Mouse (Mus musculus) cerebral cortex, adult 2 months (tissue): ENCODE data around the gene Slc16a1.

Source experiments
- WGBS: fragments of 180-500 bp; shearing (Covaris S2); methylation state at CpG from one replicate; pipeline ENCODE4 v1.1.7; 2018; 5-methylcytosine and 5-hydroxymethylcytosine counted together

The Slc16a1 gene

GRCm38 (mm10) chr3:104638403-104638779 is at the start of gene Slc16a1:
Slc16a1 (plus strand) TSS chr3:104638668.
- under 1% methylated on average over 49 of the region's 50 CpGs for WGBS

GRCm38 (mm10) chr3:104596451-104597134 is 41.9 kb upstream of the Slc16a1 start:
- WGBS, result 22% methylated on average over 6 of the region's 6 CpGs

- WGBS, result 10% methylated on average over 10 of the region's 10 CpGs
These were observed 41.2 kb upstream of the Slc16a1 start for GRCm38 (mm10) chr3:104597135-104597764.

DNA sequence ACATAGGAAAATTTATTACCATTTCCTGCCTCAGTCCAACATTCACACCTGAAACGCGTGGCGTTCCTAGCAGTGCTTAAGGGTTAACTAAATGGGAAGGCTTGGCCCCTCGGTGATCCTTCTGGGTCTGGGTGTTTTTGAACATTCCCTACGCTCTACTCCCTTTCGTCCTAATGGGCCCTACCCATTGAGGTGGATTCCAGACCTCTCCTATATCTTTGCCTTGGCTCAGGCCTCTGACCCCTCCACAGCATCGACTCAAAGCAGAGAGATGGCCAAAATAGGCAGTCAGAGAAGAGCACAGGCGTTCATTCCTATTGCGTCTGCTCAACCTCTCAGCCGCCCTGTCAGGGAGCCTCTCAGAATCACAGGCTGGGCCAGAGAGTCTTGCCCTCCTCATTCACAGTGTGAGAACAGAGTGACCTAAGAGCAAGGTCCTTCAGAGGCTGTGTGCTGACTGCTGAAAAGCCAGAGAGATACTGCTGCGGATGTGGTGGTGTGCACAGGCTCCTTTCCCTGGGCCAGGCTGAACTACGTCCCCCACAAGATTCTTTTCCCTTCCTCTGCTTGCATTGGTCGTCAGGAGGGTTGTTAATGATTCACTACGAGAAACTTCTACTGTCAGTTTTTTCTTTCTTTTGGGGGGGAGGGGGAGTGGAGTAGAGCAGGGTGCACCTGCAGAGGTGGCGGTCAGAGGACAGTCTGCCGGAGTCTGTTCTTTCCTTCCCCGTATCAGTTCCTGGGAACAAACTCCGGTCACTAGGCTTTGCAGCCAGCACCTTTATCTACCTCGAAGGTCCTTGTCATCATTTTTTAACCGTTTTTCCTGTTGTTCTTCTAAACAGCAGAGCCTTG is 38.9 kb upstream of the Slc16a1 start:
- WGBS, result 91% methylated on average over 20 of the region's 20 CpGs

GRCm38 (mm10) chr3:104600691-104601090 is 37.8 kb upstream of the Slc16a1 start:
- WGBS, result 49% methylated on average over 3 of the region's 3 CpGs

- WGBS, result 68% methylated on average over 4 of the region's 4 CpGs
These were observed 36.8 kb upstream of the Slc16a1 start for GRCm38 (mm10) chr3:104601680-104602079.

DNA sequence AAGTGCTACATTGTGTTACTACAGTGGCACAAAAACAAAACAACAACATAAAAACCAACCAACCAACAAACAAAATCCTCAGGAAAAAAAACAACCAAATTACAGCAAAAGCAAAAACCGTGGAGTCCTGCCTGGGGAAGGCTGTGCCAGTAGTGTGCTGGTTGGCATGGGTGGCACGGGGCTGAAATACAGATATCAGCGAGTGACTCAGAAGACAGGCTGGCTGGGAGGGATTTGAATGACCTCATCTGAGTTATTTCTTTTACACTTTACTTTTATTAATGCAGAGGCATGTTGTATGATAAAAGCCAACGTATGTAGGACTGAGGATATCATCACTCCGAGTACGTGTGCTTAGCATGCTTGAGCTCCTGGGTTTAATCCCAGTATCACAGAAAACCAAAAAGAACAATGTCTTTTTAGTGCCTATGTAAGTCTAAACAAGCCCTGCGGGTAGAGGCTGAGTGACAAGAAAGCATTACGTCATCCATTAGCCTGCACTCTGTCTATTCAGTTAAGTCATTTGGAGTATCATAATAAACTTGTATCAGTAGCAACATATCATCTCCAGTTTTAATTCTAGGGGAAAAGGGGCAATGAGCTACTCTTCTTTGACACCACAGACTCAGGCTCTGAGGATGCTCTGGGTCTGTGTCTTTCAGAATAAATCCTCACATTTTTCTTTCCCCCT is 28.6 kb upstream of the Slc16a1 start:
- 56% methylated on average over 8 of the region's 8 CpGs for WGBS

DNA sequence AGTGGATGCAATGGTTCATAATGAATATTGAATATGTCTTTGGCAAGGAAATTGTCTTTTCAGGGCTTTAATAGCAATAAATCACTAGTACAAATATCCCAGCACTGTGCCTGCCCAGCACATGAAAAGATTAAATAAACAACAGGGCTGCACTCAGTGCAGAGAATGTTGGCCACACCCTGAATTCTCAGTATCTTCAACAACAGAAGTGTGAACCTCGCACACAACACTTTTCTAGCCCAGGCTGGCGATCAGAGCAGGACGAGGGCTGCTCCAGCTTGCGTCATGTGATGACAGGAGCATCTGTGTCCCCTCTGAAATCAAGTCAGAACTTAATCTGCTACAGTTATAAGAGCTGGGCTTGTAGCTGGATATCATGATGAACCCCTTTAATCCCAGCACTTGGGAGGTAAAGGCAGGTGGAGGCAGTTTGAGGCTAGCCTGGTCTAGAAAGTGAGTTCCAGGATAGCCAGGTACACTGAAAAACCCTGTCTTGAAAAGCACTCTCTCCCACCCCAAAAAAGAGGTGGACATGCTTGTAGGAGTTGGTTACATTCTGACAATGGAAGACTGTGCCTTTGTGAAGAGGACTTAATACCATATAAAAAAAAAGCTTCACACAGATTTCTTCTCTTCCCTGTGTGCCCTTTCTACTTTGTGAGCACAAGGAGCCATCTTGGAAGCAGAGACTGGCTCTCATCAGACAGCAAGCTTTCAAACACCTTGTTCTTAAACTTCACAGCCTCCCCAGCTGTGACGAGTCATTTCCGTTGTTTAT is 27.8 kb upstream of the Slc16a1 start:
- WGBS, result 73% methylated on average over 6 of the region's 6 CpGs

DNA sequence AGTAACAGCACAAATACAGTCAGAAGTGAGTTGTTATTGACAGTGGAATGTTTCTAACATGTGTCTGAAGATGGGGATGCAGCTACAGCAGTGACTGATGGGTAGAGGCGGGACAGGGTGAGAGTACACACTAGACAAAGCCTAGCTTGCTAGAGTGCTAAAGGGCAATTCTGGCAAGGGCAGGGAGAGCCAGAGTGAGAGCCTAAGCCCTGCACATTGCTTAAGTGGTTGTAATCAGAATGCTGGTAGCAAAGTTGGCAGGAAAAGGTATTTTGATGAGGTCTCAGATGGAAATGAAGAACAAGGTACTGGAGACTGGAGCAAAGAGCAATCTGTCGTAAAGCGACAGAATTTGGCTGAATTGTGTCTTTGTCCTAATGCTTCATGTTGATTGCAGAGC is 26.5 kb upstream of the Slc16a1 start:
- 67% methylated on average over 3 of the region's 3 CpGs for WGBS

DNA sequence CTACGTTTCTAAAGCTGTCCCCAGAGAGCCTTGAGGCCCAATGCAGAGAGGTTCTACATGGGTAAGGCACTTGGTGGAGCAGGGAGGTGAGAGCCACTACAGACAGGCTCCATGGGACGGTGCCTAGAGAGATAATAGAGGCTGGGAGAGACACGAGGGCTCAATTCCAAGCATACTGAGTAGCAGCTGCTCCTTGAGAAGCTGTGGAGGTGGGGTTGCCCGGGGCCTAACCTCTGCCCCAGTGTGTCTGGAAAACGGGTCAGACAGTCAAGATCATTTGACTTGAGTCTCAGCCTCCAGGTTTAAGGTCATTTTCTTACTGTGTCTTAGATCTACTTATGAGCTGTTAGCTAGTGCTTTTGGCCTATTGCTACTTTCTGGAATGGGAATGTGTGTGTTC is 25.4 kb upstream of the Slc16a1 start:
- 71% methylated on average over 5 of the region's 5 CpGs for WGBS

GRCm38 (mm10) chr3:104614081-104614480 is 24.4 kb upstream of the Slc16a1 start:
- 97% methylated on average over 1 of the region's 1 CpGs for WGBS

- 78% methylated on average over 2 of the region's 2 CpGs for WGBS
These were observed 23.3 kb upstream of the Slc16a1 start for GRCm38 (mm10) chr3:104615216-104615615.

DNA sequence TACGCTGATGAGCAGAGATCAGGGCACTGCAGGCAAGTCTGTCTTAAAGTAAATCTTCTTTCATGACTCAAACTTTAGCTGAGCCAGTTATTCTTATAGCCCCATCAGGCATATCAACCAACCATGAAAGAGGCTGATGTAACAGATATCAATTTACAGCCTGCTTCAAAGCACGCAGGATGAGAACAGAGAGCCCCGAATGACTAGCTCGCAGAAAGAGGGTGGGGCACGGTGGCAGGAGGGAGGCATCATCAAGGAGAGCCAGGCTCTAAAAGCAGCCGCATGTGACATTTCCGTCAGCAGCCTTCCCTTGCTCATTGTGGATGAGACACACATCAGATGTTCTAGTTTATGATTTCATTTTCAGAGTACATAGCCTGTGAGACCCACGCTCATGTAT is 22.3 kb upstream of the Slc16a1 start:
- WGBS, result 43% methylated on average over 8 of the region's 8 CpGs

GRCm38 (mm10) chr3:104621841-104622240 is 16.6 kb upstream of the Slc16a1 start:
- 53% methylated on average over 1 of the region's 1 CpGs for WGBS

GRCm38 (mm10) chr3:104629810-104630209 is 8.7 kb upstream of the Slc16a1 start:
- WGBS, result 24% methylated on average over 2 of the region's 2 CpGs

DNA sequence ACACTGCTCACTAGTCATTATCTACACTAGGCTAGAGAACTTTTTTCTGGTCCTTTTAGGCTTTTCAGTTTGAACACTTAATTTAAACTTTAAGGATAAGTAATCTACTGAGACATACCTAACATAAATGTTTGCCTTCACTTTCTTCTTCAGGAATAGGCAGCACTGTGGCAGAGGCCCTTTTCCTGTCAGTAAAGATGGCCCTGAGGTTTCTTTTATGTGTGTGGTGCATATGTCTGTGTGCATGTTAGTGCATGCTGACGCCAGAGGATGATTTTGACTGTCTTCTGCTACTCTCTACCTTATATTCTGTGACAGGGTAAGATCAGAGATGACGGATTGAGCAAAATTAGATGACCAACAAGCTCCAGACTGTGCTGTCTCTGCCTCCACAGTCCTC is 7.5 kb upstream of the Slc16a1 start:
- WGBS, result 86% methylated on average over 2 of the region's 2 CpGs

- 78% methylated on average over 4 of the region's 4 CpGs for WGBS
These were observed 5.8 kb upstream of the Slc16a1 start for GRCm38 (mm10) chr3:104632560-104633162.

- 88% methylated on average over 2 of the region's 2 CpGs for WGBS
These were observed 2.0 kb upstream of the Slc16a1 start for GRCm38 (mm10) chr3:104636491-104636890.

DNA sequence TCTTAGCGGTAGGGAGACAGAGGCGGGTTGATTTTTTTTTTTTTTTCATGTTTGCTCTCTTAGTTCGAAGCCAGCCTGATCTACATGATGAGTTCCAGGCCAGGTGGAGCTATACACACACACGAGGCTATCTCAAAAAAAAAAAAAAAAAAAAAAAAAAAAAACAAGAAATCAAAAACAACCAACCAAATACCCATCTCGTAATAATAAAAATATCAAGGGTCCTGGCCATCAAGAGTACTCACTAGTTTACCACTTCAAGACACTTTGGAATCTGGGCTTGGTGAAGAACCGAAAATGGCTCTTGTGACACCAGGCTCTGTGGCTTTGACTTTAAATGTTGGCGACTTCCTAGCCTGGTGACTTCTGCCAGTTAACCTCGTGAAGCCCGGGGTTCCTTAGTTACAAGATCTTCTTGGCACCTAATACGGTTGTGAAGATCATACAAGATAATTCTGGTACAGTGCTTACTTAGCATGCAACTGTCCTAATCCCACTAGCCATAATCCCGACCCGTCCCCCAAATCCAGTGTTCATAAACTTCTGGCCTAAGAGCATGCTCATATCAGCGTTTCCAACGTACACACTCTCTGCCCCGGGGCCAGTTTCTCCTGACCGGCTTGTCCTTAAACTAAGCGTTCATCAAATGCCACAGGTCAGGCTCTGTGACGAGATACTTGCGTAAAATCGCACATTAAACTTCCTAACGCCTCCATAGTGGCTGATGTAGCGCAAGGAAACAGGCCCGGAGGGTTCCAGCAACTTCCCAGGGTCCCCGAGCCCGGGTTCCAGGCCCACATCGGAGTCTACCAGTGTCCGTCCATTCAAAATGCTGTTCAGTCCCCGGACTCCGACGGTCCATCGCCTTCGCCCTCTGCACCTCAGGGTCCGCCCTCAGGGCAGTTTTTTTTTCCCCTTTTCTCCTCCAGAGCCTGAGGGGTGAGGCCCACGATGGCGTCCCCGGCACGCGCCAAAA is 753 bp upstream of the Slc16a1 start:
- 11% methylated on average over 38 of the region's 38 CpGs for WGBS
